Mouse (Mus musculus) adrenal gland, adult 10 weeks (tissue): ENCODE results near the gene Gm20219. TPM values are rescaled to one million over a fixed set of nuclear protein-coding genes. Genes with fewer than 3 reads are reported as not detected.

ENCODE experiments used
- polyA plus RNA-seq: library from polyadenylated mRNA; stranded (reverse); fragments of 350-450 nt; fragmentation: Illumina TruSeq; extraction: RNeasy Lipid Tissue Mini Kit (QIAGEN cat#74804); gene quantifications from one replicate; pipeline ENCODE4 v1.2.3, GENCODE M21; 2014; ENCODE audit warnings: low read depth, low replicate concordance

Gm20219 gene
- not detected for polyA plus RNA-seq

DNA sequence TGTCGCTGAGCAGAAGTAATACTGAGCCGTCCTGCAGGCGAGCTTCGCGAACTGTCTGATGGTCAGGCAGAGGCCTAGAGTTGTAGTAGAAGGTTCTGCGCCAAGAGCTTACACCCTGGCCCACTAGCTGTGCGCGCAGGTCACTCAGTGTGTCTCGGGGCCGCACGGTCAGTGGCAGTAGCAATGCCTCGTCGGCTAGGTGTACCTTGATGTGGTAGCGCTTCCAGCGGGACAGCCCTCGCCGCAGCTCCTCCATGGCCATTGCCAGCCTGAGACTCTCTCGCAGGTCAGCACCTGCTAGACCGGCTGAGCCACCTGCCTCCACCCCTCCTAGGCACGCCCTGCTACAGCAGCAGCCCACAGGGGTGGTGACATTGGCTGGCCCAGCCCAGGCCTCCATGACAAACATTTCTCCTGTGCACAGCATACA, at the start of gene Gm20219:
TSS of gene Gm20219 (minus strand) at position 266 of the 430 bp plus-strand sequence.

DNA sequence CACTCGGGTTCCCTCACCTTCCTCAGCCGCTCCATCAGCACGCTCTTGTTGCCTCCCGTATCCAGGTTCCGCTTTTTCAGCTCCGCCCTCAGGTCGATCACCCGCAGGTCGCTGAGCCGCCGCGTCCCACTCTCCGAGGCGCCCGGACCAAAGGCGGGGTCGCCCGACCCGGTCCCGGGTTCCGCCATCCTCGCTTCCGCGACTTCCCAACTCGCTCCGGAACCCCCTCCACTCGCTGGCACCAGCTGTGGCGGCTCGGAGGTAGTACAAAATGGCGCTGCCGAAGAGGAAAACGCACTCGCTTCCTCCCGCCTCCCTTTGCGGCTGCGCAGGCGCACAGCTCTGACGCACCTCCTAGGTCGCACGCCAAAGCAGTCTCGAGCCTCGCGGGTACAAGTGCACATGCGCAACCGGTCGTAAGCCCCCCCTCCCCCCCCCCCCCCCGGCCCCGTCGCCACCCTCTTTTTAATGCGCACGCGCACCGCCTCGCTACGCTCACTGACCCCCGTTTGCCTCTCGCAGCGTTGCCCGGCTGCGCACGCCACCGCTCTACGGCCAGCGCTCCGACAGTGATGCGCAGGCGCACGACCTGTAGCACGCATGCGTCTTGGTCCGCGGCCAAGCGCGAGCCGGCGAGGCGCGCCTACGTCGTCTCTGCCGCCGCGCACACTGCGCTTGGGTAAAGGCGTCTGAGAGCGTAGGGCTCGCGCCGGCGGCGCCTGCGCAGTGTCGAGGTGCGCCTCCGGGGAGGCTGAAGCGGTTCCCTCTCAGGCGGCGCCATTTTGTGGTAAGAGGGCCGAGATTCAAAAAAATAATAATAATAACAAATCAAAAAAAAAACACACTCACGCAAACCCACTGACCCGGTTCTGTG, 30.3 kb upstream of the Gm20219 start, which contains the start of the genes Safb2 and Safb:
TSS of gene Safb2 (minus strand) at position 329 of the 874 bp plus-strand sequence.
TSS of gene Safb (plus strand) at position 569 of the 874 bp plus-strand sequence.

DNA sequence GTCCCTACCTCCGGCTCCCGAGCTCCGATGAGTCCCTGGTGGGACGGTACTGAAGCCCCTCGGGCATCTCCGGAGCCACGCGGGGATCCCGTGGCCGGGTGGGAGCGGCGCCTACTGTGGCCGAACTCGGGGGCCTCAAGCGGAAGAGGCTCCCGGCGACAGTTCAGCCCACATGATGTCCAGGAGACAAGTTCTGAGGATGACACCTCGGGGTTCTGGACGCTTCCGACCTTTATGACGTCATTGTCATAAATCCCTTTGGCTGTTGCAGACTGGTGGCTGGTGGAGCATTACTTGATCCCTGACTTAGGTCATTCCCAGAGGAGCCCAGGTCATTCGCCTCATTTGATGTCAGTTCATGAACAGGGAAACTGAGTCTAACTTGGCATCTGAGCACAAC, 41.9 kb downstream of the Gm20219 start, which contains the start of gene Znrf4:
TSS of gene Znrf4 (minus strand) at position 122 of the 400 bp plus-strand sequence.

Other genes with a start within 250 kb of the Gm20219 start
- 0.99 TPM for gene Kdm4b, start 228.3 kb downstream of the Gm20219 start, polyA plus RNA-seq
- gene Ptprs, start 77.9 kb downstream of the Gm20219 start, polyA plus RNA-seq, result 6.4 TPM
- gene Znrf4, start 42.0 kb downstream of the Gm20219 start, polyA plus RNA-seq, result not detected
- gene Safb2, start 30.2 kb upstream of the Gm20219 start, polyA plus RNA-seq, result 33.4 TPM
- 12.6 TPM for gene Safb, start 30.4 kb upstream of the Gm20219 start, polyA plus RNA-seq
- 10.4 TPM for gene 2410015M20Rik, start 55.4 kb upstream of the Gm20219 start, polyA plus RNA-seq
- gene Rpl36, start 59.0 kb upstream of the Gm20219 start, polyA plus RNA-seq, result not detected
- 39.0 TPM for gene Lonp1, start 72.5 kb upstream of the Gm20219 start, polyA plus RNA-seq
- gene Catsperd, start 73.8 kb upstream of the Gm20219 start, polyA plus RNA-seq, result 1.5 TPM
- gene Ranbp3, start 118.9 kb upstream of the Gm20219 start, polyA plus RNA-seq, result 2.2 TPM
- gene Ndufa11, start 163.4 kb upstream of the Gm20219 start, polyA plus RNA-seq, result not detected
- 17.1 TPM for gene Vmac, start 163.6 kb upstream of the Gm20219 start, polyA plus RNA-seq
- gene Nrtn, start 203.1 kb upstream of the Gm20219 start, polyA plus RNA-seq, result not detected
- 1.4 TPM for gene Dus3l, start 210.4 kb upstream of the Gm20219 start, polyA plus RNA-seq
- gene Prr22, start 215.9 kb upstream of the Gm20219 start, polyA plus RNA-seq, result not detected